Mouse (Mus musculus) lung, adult 2 months (tissue): ENCODE measurements around the gene Pltp. TPM values are rescaled to one million over a fixed set of nuclear protein-coding genes. Genes with fewer than 3 reads are reported as not detected.

ENCODE experiments used
- DNase-seq: peaks from one replicate; pipeline ENCODE4 v3.0.0; 2022
- H3K4me1 ChIP-seq: fragments of 200-500 bp; 2 replicates; pipeline ENCODE4 v1.6.1; 2011; ENCODE audit warnings: low read length; ENCODE audit not compliant: control insufficient read depth, insufficient read depth
- H3K4me3 ChIP-seq: fragments of 200-500 bp; replicated peaks from 2 replicates; pipeline ENCODE3; 2011; ENCODE audit warnings: low read depth, mild to moderate bottlenecking, control low read depth, low read length; ENCODE audit errors: extremely low read depth
- CTCF ChIP-seq: fragments of 200-500 bp; IDR thresholded peaks from 2 replicates; pipeline ENCODE4 v1.5.1; 2011; ENCODE audit warnings: mild to moderate bottlenecking, low read length, control low read depth; ENCODE audit not compliant: insufficient read depth
- POLR2A ChIP-seq: fragments of 200-500 bp; IDR thresholded peaks from 2 replicates; pipeline ENCODE4 v1.6.1; 2011; ENCODE audit warnings: low read depth, mild to moderate bottlenecking, control low read depth, low read length, borderline replicate concordance; ENCODE audit errors: extremely low read depth
- WGBS: fragments of 180-500 bp; shearing (Covaris S2); methylation state at CpG from one replicate; pipeline ENCODE4 v1.1.7; 2018; 5-methylcytosine and 5-hydroxymethylcytosine counted together
- polyA plus RNA-seq: library from polyadenylated mRNA; depleted of rRNA; stranded (reverse); fragments of >200 nt; gene quantifications from 2 replicates; pipeline ENCODE4 v1.2.3, GENCODE M21; 2012

The Pltp gene
- polyA plus RNA-seq, 1 experiment: 873 TPM

- no peak overlapping the region for H3K4me3 ChIP-seq
- no peaks in the 10 kb centered on the region; the same call in none of the 2 replicates for H3K4me1 ChIP-seq
- TF ChIP-seq CTCF (no peak), POLR2A (no peak)
- 68% methylated on average over 6 of the region's 6 CpGs for WGBS
- no peak for DNase-seq
Observed at GRCm38 (mm10) chr2:164817206-164817605, 40.3 kb downstream of the Pltp start.

GRCm38 (mm10) chr2:164815821-164816220 is 41.7 kb downstream of the Pltp start:
- TF ChIP-seq POLR2A: no peak
- no peak for TF ChIP-seq CTCF
- DNase-seq: no peak
- H3K4me3 ChIP-seq: no peak overlapping the region
- 87% methylated on average over 8 of the region's 8 CpGs for WGBS
- no peaks in the 10 kb centered on the region; the same call in 1 of the 2 replicates for H3K4me1 ChIP-seq

GRCm38 (mm10) chr2:164815348-164815747 is 42.2 kb downstream of the Pltp start:
- H3K4me1 ChIP-seq: no peaks in the 10 kb centered on the region; the same call in 1 of the 2 replicates
- no peak overlapping the region for H3K4me3 ChIP-seq
- TF ChIP-seq CTCF (no peak), POLR2A (no peak)
- 78% methylated on average over 5 of the region's 5 CpGs for WGBS
- DNase-seq: no peak

- Histone ChIP-seq H3K4me3 (no peak overlapping the region), H3K4me1 (no peaks in the 10 kb centered on the region; the same call in 1 of the 2 replicates)
- WGBS: 57% methylated on average over 2 of the region's 2 CpGs
- no peak for DNase-seq
- no peak for TF ChIP-seq CTCF
- TF ChIP-seq POLR2A: no peak
Observed at GRCm38 (mm10) chr2:164813557-164813956, 44.0 kb downstream of the Pltp start.

GRCm38 (mm10) chr2:164806614-164807013 is 50.9 kb downstream of the Pltp start:
- no peak overlapping the region for H3K4me3 ChIP-seq
- H3K4me1 ChIP-seq: peaks cover 3% of the 10 kb centered on the region; the same call in 1 of the 2 replicates
- DNase-seq: no peak
- TF ChIP-seq CTCF: no peak
- TF ChIP-seq POLR2A: no peak
- 76% methylated on average over 7 of the region's 7 CpGs for WGBS

- under 1% methylated on average over 21 of the region's 21 CpGs for WGBS
- Histone ChIP-seq H3K4me3 (peak overlapping the region; percentile 91), H3K4me1 (peaks cover 3% of the 10 kb centered on the region; the same call in 1 of the 2 replicates)
- TF ChIP-seq POLR2A: no peak
- no peak for TF ChIP-seq CTCF
- no peak for DNase-seq
Observed at GRCm38 (mm10) chr2:164805332-164805718, 52.2 kb downstream of the Pltp start.

- WGBS: under 1% methylated on average over 47 of the region's 47 CpGs
- peaks cover 3% of the 10 kb centered on the region; the same call in 1 of the 2 replicates for H3K4me1 ChIP-seq
- H3K4me3 ChIP-seq: peak within 1 kb of the TSS; percentile 95
- TF ChIP-seq POLR2A: peak; percentile 88
- no peak for TF ChIP-seq CTCF
- DNase-seq: peak; percentile 98
Observed at GRCm38 (mm10) chr2:164804533-164805331, 52.8 kb downstream of the Pltp start, which contains the start of the genes Acot8 and Zswim3. TSS of gene Acot8 (minus strand) at chr2:164804882. TSS of gene Zswim3 (plus strand) at chr2:164805098.

GRCm38 (mm10) chr2:164803921-164804313 is 53.6 kb downstream of the Pltp start:
- 50% methylated on average over 1 of the region's 1 CpGs for WGBS
- no peak for DNase-seq
- H3K4me1 ChIP-seq: peaks cover 3% of the 10 kb centered on the region; the same call in 1 of the 2 replicates
- H3K4me3 ChIP-seq: no peak overlapping the region
- TF ChIP-seq POLR2A: no peak
- TF ChIP-seq CTCF: no peak

GRCm38 (mm10) chr2:164803201-164803920 is 54.1 kb downstream of the Pltp start:
- no peak overlapping the region for H3K4me3 ChIP-seq
- H3K4me1 ChIP-seq: peaks cover 3% of the 10 kb centered on the region; the same call in 1 of the 2 replicates
- 80% methylated on average over 16 of the region's 16 CpGs for WGBS
- TF ChIP-seq POLR2A (no peak), CTCF (no peak)
- DNase-seq: no peak
